Mouse (Mus musculus): ENCODE results near the gene Adgrd1.

Gene Adgrd1

DNA sequence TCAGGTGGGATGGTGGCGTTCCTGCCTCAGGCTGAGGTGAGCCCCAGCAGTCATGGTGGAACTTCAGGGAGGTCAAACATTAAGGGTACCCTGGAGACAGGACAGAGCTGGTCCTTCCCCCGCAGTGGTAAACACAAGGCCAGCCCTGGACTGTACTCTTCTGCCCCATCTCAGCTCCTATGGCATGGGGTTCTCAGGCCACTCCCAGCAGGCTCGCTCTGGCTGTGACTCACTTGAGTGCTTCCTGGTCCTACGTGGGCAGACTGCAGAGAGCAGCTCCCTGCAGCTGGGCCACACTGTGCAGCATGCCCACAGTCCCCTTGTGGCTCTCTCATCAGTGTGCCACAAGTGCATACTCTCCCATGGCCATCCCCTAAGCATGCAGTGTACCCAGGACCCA lies 112.3 kb downstream of the Adgrd1 start:
- DNase-seq, result no peak

DNA sequence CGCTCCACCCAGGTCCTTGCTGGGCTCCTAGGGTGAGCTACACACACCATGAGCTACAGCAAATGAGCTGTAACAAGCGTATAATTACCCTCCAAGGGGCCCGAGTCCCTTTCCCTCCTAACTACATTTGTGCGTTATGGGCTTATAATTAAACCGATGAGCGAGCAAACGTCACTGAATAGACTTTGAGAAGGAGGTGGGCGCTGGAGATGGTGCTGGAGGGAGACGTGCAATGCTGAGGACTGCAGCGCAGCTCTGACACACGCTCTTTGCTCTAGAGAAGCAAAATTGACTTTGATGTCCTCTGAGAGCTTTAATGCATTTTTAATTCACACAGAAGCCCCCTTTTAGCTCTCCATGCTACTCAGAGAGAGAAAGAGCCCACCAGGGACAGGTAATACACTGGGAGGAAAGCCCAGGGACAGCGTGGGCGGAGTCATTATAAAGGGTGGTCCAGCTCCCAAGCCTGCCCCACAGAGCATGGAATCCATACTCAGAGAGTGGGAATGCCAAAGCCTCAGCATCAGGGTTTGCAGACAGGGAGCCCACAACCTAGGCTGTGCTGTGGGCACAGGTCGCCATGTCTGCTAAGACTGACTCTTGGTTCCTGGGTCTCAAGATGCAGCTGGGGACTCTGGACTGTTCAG lies 115.0 kb downstream of the Adgrd1 start:
- DNase-seq, result no peak

DNA sequence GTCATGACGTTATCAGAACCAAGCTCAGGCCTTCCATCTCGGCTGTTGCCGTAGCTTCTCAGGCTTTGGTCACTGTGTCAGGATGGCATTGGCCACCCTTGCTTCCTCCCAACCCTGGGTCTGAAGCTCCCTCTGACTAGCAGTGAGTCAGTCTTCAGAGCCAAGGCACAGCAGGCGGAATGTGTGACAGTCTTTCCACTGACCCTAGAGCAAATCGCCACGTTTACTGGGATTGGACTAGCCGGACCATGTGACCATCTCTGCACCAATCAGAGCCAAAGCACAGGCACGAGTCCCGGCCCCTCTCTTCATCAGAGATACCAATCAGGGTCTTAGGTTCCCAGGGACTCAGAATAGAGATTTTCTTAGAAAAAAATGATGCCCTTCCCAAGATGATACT lies 117.5 kb downstream of the Adgrd1 start:
- DNase-seq, result no peak

DNA sequence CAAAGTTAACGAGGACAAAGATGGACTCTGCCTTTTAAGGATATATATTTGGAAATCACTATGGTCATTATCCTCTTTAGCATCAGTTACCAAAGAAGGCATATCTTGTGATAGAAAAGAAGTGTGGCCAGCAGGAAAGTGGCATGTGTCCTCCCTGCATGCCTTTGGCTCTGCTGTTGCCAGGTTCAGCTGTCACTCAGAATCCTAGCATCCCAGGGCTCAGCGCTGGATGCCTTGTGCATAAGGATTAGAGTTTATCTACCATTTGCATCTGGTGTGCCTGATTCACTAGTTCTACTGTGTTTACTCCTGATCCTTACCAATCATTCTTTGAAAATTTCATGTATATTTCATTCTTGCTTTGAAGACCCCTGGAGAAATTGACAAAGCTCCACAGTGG lies 119.5 kb downstream of the Adgrd1 start:
- DNase-seq, result no peak

DNA sequence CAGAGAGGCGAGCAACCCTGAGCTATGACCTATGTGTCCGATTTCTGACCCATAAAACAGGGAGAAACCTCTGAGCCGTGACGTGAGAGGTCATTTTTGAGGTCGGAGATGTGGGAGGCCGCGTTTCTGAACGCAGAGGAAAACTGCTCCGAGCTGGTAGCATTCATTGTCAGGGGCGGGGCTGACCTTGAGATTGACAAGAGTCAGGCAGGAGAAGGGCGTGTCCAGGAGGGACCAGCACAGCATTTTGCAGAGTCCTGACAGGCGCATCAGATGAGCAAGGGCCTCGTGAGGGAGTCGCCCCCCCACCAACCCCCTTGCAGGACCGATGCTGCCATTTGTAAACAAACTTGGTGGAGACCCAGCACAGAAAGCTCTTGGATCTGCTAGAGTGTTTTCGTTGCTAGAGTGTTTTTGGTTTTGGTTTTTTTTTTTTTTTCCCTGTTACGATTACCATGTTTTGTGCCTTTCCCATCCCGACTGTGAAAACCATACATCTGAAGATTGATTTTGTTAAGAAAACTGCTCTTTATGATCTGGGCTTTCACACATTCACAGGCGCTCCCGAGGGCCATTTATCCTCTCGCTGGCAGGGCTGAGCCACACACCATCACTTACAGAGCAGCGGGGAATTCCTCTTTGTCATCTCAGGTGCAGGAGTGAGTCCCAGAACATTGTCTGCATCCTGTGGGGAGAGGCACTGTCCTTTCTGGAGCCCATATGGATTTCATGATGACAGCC lies 121.1 kb downstream of the Adgrd1 start:
- DNase-seq, result no peak

DNA sequence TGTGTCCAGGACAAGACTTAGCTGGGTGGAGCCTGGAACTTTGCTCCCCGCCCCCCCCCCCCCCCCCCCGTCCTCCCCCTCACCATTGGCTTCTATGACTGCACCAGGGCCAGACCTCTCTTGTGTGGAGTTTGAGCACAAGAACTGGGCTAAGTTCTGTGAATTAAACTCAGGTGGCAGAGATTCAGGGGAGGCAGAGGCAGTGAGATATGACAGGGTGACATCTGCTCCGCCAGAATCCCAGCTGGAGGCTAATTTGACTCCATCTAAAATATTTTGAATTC lies 121.6 kb downstream of the Adgrd1 start:
- DNase-seq, result no peak

DNA sequence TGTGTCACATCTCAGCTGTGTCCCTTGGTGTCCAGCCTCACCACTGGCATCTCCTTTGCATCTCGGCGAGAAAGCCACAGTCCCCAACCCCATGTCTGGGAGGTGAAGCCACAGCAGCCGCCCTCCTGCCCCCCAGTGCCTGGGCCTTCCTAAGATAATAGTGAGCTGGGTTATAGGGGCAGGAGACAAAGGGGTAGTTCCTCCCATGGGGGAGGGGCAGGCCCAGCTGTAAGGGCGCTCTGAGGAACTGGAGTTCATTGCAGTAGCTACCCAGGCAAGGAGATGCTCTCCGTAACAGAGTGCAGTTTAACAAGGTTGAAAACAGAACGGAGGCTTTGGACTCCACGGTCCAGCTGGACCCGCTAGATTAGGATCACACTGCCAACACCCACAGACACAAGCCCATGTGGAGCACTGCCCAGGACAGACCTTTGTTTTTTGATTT lies 122.0 kb downstream of the Adgrd1 start:
- no peak for DNase-seq

DNA sequence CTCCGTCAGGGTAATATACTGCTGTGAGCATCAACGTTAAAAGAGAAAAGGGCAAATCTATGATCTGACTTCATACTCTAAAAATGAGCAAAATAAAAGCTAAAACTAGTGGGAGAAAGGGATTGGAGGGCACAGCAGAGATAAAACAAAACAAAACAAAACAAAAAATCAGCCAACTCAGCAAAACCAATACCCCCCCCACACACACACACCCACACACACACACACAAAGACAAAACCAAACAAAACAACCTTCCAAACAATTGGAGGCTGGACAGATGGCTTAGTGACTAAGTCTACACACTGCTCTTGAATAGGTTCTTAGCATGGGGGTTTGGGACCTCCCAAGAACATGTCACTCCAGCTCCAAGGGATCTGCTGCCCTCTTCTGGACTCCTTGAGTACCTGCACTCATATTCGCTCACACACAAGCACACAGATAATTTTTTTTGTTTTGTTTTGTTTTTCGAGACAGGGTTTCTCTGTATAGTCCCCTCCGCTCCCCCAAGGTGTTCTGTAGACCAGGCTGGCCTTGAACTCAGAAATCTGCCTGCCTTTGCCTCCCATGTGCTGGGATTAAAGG lies 122.7 kb downstream of the Adgrd1 start:
- no peak for DNase-seq

DNA sequence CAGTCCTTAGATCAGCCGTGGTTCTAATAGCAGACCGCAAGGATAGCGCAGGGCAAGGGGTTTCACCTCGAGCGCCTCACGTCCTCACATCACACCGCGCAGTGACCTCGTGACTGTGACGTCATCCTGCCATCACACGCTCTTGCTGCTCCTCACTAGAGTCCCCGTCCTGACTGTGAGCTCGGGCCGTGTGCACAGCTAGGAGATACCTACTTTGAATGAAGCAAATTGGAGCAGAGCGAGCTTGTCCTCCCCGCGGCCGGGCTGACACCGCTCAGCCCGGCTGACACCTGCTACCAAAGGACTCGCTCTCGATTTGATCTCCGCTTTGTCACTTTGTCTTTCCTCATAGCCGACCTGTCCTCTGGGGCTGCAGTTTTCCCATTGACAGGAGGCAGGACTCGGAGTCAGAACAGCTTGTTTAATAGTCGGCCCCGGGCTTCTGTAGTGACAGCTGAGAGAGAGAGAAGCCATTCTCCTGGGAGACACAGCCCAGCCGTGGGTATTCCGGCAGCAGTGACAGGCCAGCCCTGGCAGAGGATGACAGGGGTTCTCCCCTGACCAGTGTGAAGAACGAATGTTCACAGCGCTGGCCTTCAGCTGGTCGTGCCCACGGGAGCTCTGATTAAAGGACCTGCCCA lies 129.4 kb downstream of the Adgrd1 start:
- no peak for DNase-seq

DNA sequence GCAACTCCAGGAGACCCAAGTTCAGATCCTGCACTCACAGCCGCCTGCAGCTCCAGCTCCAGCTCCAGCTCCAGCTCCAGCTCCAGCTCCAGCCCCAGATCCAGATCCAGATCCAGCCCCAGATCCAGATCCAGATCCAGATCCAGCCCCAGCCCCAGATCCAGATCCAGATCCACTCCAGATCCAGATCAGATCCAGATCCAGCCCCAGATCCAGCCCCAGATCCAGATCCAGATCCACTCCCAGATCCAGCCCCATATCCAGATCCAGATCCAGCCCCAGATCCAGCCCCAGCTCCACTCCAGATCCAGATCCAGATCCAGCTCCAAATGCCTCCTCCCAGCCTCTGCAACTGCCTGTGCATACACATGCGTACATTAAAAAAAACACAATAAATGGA lies 131.6 kb downstream of the Adgrd1 start:
- DNase-seq, result no peak

DNA sequence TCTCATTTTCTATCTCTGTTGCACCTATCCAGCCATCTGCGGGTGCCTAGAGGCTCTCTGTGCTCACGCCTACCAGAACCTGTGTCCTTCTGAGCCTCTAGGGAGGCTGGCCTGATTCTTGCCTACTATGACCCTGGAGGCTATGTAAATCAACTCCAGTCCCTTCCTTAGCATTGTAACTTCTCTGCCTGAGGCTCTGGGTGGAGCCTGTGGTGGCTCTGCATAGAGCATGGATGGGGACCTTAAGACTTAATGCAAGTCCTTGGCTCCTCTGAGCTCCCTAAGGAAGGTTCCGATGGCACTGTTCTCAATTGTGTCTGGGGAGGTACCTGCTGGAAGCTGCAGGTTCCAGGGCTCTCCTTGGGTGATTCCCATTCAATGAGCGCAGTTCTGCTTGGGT lies 136.8 kb downstream of the Adgrd1 start:
- no peak for DNase-seq

DNA sequence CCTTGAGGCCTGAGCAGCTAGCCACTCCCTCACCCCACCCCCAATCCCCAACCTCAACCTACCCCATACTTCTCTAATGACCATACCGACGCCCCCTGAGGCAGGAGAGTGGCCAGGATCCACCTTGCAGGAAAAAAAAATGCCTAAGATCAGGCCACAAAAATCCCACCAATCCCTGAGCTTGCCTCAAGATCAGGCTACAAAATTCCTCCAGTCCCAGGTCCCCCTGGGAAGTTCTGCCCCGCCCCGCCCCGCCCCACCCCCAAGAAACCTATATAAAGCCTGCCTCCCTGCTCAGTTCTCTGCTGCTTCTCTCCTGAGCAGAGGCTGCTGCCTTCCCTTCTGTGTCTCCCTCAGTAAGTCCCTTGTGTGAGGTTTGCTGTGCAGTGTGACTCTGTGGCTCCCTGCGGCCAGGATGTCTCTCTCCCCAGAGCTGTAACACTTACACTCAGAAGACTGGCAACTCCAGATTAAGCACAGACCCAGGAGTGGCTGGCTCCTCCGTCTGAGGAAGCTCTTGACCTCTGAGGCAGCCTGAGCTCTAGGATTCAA lies 137.4 kb downstream of the Adgrd1 start:
- DNase-seq, result no peak

DNA sequence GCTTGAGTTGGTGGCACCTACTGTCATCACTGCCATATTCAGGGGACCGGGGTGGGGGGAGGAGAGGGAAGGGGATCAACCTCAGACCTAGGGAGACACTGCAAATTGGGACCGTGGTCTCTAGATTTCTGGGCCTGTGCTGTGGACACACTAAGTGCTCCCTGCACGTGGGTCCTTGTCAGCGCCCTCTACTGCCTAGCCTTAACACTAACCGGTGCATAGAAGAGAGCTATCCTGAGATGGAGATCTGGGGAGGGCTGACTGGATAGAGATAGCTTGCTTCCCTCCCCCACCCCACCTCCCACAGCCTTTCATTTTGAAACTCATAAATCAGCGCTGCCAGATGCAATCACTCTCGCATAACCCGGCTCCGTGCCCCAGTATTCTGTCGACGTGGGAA lies 139.8 kb downstream of the Adgrd1 start:
- no peak for DNase-seq

DNA sequence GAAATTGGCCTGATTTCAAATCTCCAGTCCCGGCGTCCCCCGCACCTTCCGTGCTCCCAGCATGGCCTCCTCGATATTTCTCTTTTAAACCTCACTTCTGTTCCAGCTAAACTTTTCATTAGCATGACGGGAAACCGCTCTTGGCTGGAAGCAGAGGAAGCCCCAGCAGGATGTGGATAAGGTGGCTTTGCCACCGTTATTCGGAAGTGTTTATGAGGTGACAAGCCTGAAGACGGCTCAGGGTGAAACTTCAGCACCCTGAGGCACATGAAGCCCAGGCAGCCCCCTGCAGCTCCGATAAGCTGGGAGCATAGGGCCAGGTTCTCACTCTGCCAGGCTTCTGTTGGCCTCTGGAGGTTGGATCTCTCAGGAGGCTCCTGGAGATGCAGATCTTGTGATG lies 145.3 kb downstream of the Adgrd1 start:
- no peak for DNase-seq

DNA sequence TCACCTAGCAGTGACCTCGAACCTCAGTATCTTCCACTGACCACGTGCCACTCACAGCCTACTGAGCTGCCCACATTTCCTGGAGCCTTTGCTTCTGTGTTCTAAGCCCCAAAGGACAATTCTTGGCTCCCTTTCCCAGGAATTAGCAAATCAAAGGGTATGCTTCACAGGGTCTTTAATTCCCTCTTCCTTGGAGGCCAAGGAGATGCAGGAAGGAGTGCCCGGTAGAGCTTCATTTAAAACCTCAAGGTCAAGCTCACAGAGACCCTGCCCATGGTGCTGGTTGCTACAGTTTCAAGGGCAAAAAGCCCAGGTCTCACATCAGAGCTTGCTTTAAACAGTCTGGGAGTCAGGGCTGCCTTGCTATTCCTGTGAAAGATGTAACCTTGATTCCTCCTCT lies 145.7 kb downstream of the Adgrd1 start:
- DNase-seq, result no peak

DNA sequence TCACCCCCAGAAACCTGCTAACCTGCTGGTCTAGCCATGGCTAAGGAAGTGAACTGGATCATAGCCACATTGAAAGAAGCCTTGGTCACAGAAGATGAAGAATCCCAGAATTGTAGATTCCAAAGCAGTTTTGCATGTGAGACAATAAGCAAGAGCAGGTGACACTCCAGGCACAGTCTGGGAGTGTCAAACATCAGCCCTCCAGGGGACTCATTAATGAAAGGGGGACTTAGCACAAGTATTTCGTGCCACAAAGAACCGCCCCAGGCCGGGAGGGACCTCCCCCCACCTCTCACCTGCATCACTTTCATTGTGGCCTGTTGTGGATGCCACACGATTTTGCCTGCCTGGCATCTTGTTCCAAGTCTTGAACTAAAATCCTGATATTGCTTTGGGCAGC lies 146.6 kb downstream of the Adgrd1 start:
- no peak for DNase-seq

DNA sequence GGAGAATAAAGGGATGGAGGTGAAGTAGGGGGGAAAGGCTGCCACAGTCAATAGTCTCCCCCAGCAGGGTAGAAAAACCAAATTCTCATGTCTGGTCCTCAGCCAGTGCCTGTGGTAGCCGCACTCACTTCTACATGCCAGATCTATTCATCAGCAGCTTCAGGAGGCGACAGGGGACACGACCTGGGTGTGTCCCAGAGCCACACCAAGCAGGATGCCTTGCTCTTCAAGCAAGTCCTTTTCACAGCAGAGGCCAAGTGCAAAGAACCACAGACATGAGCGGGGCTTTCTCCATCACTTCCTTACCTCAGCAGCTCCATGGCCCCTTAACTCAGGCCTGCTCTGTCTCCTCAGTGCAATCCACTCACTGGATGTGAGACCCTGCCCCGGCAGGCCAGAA lies 147.8 kb downstream of the Adgrd1 start:
- DNase-seq, result no peak

DNA sequence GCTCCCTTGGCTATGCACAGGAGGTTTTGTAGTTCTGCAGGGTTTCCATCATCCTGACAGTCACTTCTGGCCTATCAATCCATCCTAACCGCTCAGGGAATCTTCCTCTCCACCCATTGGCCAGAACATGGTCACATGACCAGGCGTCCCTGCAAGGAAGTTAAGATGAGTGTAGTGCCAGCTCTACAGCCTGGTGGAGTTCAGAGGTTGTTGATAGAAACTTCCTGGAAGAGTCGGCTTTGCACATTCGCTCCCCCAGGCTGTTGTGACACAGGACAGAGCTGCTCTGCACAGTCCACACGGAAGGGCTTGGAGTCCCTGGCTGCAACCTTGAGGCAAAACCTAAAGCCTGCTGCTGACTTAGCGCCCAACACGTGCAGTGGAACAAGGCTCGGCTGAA lies 152.5 kb downstream of the Adgrd1 start:
- no peak for DNase-seq

All from right cerebral cortex, postnatal 14 days (tissue).